Mouse (Mus musculus): Measurements from ENCODE around the gene Ccdc177. TPM values are rescaled to one million over a fixed set of nuclear protein-coding genes. Genes with fewer than 3 reads are reported as not detected.

Gene Ccdc177
- polyA plus RNA-seq, 1 experiment from 2014 or later, result 0.12 TPM

DNA sequence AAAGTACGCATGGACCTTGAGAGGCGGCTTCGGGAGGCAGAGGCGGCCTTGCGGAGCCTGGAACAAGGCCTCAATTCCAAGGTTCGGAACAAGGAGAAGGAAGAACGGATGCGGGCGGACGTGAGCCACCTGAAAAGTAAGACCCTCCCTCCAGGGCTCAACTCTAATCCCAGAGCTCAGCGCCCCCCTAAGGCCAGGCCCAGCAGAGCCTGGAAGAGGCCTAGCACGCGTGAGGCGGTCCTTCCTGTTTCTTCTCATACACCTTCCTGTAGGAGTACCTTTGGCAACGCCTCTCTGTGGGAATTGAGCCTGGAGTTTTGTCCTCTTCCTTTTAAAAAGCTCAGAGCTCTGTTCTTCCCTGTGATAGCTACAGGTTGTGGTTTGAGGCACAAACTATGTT is 39.0 kb downstream of the Ccdc177 start:
- Histone ChIP-seq H3K4me1 (ENCODE audit: control insufficient read depth, insufficient read depth, low read length) (no peaks in the 10 kb centered on the region), H3K27me3 (ENCODE audit: control insufficient read depth, insufficient read depth, low read length) (no peaks in the 10 kb centered on the region), H3K9ac (ENCODE audit: low read length) (no peak overlapping the region), H3K4me2 (ENCODE audit: low read depth, severe bottlenecking) (no peak overlapping the region), H3K36me3 (ENCODE audit: control insufficient read depth, insufficient read depth, low read length) (no peaks in the 10 kb centered on the region), H3K27ac (replicated peaks; ENCODE audit: low read depth, low read length) (no peak overlapping the region), H3K9me3 (ENCODE audit: control insufficient read depth, low read length) (no peaks in the 10 kb centered on the region), H3K4me3 (ENCODE audit: low read depth, low read length) (no peak overlapping the region)
- ATAC-seq (ENCODE audit: insufficient number of reproducible peaks, low FRiP score, low TSS enrichment, low read depth) (no peak), DNase-seq (ENCODE audit: low spot score) (no peak)
- 81% methylated on average over 15 of the region's 15 CpGs for WGBS

DNA sequence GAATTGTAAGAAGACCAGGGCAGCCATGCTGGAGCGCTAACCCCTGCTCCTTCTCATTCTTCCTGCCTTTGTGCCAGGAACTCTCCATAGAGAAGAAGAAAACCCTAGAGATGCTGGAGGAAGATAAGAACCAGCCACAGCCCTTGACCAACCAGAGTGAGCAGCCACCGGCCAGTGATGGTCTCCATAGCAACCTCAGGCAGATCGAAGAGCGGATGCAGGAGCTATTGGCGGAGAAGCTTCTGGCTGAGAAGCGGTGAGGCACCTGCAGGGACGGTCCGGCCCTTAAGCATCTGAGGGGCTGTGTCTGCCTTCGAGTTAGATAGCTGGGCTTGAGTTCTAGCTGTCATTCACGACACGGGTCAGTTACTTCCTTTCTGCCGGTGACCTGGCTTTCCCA is 40.0 kb downstream of the Ccdc177 start:
- Histone ChIP-seq H3K9me3 (ENCODE audit: control insufficient read depth, low read length) (no peaks in the 10 kb centered on the region), H3K4me1 (ENCODE audit: control insufficient read depth, insufficient read depth, low read length) (no peaks in the 10 kb centered on the region), H3K27me3 (ENCODE audit: control insufficient read depth, insufficient read depth, low read length) (no peaks in the 10 kb centered on the region), H3K27ac (replicated peaks; ENCODE audit: low read depth, low read length) (no peak overlapping the region), H3K4me2 (ENCODE audit: low read depth, severe bottlenecking) (no peak overlapping the region), H3K4me3 (ENCODE audit: low read depth, low read length) (no peak overlapping the region), H3K36me3 (ENCODE audit: control insufficient read depth, insufficient read depth, low read length) (no peaks in the 10 kb centered on the region), H3K9ac (ENCODE audit: low read length) (no peak overlapping the region)
- ATAC-seq (ENCODE audit: insufficient number of reproducible peaks, low FRiP score, low TSS enrichment, low read depth) (no peak), DNase-seq (ENCODE audit: low spot score) (no peak)
- WGBS, result 88% methylated on average over 12 of the region's 12 CpGs

DNA sequence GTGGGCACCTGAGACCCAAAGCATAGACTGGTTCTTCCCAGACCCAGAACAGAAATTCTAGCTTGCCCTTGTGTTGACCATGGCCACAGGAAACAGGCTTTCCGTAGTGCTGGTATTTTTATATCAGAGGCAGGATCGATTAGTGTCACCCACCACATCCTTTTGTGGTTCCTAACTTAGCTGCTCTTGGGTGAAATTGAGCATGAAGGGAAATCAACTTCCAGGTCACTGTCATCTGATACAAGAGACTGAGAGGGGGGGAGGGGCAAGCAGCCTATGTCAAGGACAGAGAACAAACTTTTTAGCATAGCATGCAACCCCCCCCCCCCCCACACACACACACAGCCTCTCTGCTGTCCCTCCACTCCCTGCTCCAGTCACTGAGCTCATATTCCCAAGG is 41.3 kb downstream of the Ccdc177 start:
- Histone ChIP-seq H3K36me3 (ENCODE audit: control insufficient read depth, insufficient read depth, low read length) (no peaks in the 10 kb centered on the region), H3K4me3 (ENCODE audit: low read depth, low read length) (no peak overlapping the region), H3K9ac (ENCODE audit: low read length) (no peak overlapping the region), H3K27me3 (ENCODE audit: control insufficient read depth, insufficient read depth, low read length) (no peaks in the 10 kb centered on the region), H3K4me1 (ENCODE audit: control insufficient read depth, insufficient read depth, low read length) (no peaks in the 10 kb centered on the region), H3K27ac (replicated peaks; ENCODE audit: low read depth, low read length) (no peak overlapping the region), H3K4me2 (ENCODE audit: low read depth, severe bottlenecking) (no peak overlapping the region), H3K9me3 (ENCODE audit: control insufficient read depth, low read length) (no peaks in the 10 kb centered on the region)
- ATAC-seq (ENCODE audit: insufficient number of reproducible peaks, low FRiP score, low TSS enrichment, low read depth) (no peak), DNase-seq (ENCODE audit: low spot score) (no peak)
- 86% methylated on average over 2 of the region's 2 CpGs for WGBS

DNA sequence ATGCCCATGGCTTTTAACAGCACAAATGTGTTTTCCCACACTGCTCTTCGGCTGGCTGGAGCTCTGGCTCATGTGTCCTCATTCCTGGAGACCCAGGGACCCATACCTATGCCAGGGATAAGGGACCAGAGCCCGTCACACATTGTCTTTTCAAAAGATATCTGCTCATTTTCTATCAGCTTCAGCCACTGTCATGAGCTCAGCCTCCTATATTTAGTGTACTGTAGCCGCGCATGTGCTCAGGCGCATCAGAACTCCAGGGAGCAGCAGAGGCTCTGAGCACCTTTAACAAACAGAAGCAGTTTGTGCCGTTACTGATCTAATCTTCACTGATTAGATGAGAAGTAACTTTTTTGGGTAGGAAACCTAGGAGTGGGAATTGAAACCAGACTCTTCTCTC is 44.6 kb downstream of the Ccdc177 start:
- ATAC-seq (ENCODE audit: insufficient number of reproducible peaks, low FRiP score, low TSS enrichment, low read depth) (no peak), DNase-seq (ENCODE audit: low spot score) (no peak)
- no peak overlapping the region for H3K4me2 ChIP-seq (ENCODE audit: low read depth, severe bottlenecking)
- no peaks in the 10 kb centered on the region for H3K27me3 ChIP-seq (ENCODE audit: control insufficient read depth, insufficient read depth, low read length)
- H3K36me3 ChIP-seq (ENCODE audit: control insufficient read depth, insufficient read depth, low read length), result no peaks in the 10 kb centered on the region
- no peaks in the 10 kb centered on the region for H3K4me1 ChIP-seq (ENCODE audit: control insufficient read depth, insufficient read depth, low read length)
- WGBS, result 83% methylated on average over 6 of the region's 6 CpGs
- H3K9ac ChIP-seq (ENCODE audit: low read length), result no peak overlapping the region
- H3K9me3 ChIP-seq (ENCODE audit: control insufficient read depth, low read length), result no peaks in the 10 kb centered on the region
- no peak overlapping the region for H3K27ac ChIP-seq (replicated peaks; ENCODE audit: low read depth, low read length)
- H3K4me3 ChIP-seq (ENCODE audit: low read depth, low read length), result no peak overlapping the region

DNA sequence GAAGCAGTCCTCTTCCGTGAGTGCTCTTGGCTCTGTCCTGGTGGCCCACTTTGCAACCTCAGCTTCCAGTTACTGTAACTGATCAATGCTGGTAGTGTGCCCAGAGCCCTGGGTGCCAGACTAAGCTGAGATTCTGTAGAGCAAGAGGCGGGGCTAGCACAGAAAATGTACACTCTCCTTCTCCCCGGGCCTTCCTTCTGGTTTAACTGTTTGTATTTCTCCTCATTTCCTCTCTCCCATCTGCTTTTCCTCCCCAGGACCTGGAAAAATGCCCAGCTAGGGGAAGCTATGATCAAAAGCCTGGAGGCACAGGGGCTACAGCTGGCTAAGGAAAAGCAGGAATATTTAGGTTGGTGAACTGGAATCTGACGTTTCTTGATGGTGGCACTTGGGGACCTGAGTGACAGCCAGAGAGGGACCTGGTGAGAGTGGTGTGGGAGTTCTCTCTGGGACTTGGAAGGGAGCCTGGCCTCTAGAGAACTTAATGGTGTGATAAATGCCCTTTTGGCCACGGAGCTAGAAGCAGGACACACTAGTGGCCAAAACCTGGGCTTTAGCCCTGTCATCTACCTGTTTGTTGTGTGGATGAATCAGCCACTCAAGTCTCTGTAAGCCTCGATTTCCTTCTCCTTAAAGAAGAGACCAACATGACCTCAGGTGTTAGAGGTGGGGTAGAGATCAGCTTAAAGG is 53.4 kb downstream of the Ccdc177 start:
- Histone ChIP-seq H3K9ac (ENCODE audit: low read length) (no peak overlapping the region), H3K27ac (replicated peaks; ENCODE audit: low read depth, low read length) (no peak overlapping the region), H3K4me2 (ENCODE audit: low read depth, severe bottlenecking) (no peak overlapping the region), H3K9me3 (ENCODE audit: control insufficient read depth, low read length) (no peaks in the 10 kb centered on the region), H3K4me1 (ENCODE audit: control insufficient read depth, insufficient read depth, low read length) (no peaks in the 10 kb centered on the region), H3K36me3 (ENCODE audit: control insufficient read depth, insufficient read depth, low read length) (no peaks in the 10 kb centered on the region), H3K4me3 (ENCODE audit: low read depth, low read length) (no peak overlapping the region), H3K27me3 (ENCODE audit: control insufficient read depth, insufficient read depth, low read length) (no peaks in the 10 kb centered on the region)
- 62% methylated on average over 6 of the region's 6 CpGs for WGBS
- DNase-seq (ENCODE audit: low spot score), result no peak
- no peak for ATAC-seq (ENCODE audit: insufficient number of reproducible peaks, low FRiP score, low TSS enrichment, low read depth)

DNA sequence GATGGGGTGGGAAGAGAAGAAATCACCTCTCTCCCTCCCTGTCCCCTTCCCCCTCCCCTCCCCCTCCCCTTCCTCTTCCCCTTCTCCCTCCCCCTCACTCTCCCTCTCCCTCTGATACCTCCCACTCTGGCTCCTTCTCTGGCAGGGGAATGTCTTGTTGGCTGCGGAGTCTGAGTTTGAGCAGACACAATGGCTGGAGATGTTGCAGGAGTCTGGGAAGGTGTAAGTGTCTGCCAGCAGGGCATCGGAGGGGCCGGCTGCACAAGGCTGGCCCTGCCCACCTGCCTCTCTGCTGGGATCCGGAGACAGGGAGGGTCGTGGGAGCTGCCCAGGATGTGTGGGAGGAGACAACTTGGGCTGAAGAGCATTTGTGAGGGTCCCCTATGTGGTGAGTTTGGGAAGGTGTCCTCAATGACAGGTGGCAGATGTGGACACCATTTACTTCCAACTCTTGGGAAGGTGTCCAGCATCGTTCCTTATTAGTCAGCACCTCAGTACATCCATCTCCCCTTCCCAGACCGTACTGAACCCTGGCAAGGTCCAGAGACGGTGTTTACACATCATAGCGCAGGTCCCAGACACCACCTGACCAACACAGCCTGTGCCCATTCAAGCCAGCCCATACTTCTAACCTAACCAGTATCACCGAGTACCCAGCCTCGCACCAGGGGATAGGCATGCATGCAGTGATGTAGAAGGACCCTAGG is 54.1 kb downstream of the Ccdc177 start:
- Histone ChIP-seq H3K4me1 (ENCODE audit: control insufficient read depth, insufficient read depth, low read length) (no peaks in the 10 kb centered on the region), H3K27ac (replicated peaks; ENCODE audit: low read depth, low read length) (no peak overlapping the region), H3K4me3 (ENCODE audit: low read depth, low read length) (no peak overlapping the region), H3K9ac (ENCODE audit: low read length) (no peak overlapping the region), H3K4me2 (ENCODE audit: low read depth, severe bottlenecking) (no peak overlapping the region), H3K9me3 (ENCODE audit: control insufficient read depth, low read length) (no peaks in the 10 kb centered on the region), H3K36me3 (ENCODE audit: control insufficient read depth, insufficient read depth, low read length) (no peaks in the 10 kb centered on the region), H3K27me3 (ENCODE audit: control insufficient read depth, insufficient read depth, low read length) (no peaks in the 10 kb centered on the region)
- DNase-seq (ENCODE audit: low spot score) (no peak), ATAC-seq (ENCODE audit: insufficient number of reproducible peaks, low FRiP score, low TSS enrichment, low read depth) (no peak)
- 49% methylated on average over 11 of the region's 11 CpGs for WGBS

Other genes with a start within 250 kb of the Ccdc177 start
- 2.8 and 3.3 TPM in 2 replicates for gene Galnt16, start 242.4 kb downstream of the Ccdc177 start, polyA plus RNA-seq (2014; fragmentation: Nextera tagmentation; extraction: Ambion mirVana)
- gene Slc39a9, start 116.8 kb downstream of the Ccdc177 start, polyA plus RNA-seq (2014; fragmentation: Nextera tagmentation; extraction: Ambion mirVana), result 23.8 and 27.4 TPM in 2 replicates
- gene Erh, start 116.3 kb downstream of the Ccdc177 start, polyA plus RNA-seq (2014; fragmentation: Nextera tagmentation; extraction: Ambion mirVana), result 380 and 400 TPM in 2 replicates
- 0.17 TPM in 1 of 2 replicates, not detected in the other for gene Plekhd1, start 68.1 kb downstream of the Ccdc177 start, polyA plus RNA-seq (2014; fragmentation: Nextera tagmentation; extraction: Ambion mirVana)
- 14.3 and 14.4 TPM in 2 replicates for gene Susd6, start 29.8 kb upstream of the Ccdc177 start, polyA plus RNA-seq (2014; fragmentation: Nextera tagmentation; extraction: Ambion mirVana)
- gene Srsf5, start 184.8 kb upstream of the Ccdc177 start, polyA plus RNA-seq (2014; fragmentation: Nextera tagmentation; extraction: Ambion mirVana), result 363 and 435 TPM in 2 replicates
- 0.47 and 0.78 TPM in 2 replicates for gene Slc10a1, start 208.0 kb upstream of the Ccdc177 start, polyA plus RNA-seq (2014; fragmentation: Nextera tagmentation; extraction: Ambion mirVana)

Data from limb, embryonic 11.5 days (tissue).